Mouse (Mus musculus): ENCODE results near the gene Olfr9.
A peak's percentile ranks its signal among the peaks of the same experiment; 100 is the strongest.
"Not testable (repeated sequence)": the region's sequence is repeated elsewhere in the genome, so short reads cannot be mapped to it uniquely, and the experiment has no call there.

Gene Olfr9

DNA sequence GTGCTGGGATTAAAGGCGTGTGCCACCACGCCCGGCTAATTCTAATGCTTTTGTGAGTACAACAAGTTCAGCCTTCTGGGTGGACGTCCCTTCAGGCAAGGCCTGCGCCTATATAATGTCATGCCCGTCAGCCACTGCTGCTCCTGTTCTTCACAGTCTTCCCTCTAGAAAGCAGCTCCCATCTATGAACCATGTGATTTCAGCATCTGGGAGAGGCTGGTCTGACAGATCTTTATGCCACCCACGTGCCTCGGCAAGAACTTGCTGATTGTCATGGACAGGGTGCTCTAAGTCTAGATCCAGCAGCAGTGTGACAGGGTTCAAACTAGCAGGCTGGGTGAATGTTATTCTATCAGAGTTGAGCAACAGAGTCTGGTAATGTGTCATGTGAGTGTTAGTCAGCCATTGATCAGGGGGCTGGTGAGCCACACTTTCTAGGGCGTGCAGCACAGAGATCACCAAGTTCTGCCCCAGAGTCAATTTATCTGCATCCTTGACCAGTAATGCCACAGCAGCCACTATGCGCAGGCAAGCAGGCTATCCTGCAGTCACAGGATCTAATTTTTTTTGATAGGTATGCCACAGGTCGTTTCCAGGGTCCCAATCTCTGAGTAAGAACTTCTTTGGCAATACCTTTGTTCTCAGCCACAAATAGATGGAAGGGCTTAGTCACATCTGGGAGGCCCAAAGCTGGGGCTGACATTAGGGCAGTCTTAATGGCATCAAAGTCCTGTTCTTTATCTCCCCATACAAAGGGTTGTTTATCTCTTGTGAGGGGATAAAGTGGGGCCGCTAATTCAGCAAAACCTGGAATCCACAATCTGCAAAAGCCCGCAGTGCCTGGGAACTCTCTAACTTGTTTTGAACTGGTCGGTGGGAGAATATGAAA, 15.0 kb downstream of the Olfr9 start:
- no peak for DNase-seq

DNA sequence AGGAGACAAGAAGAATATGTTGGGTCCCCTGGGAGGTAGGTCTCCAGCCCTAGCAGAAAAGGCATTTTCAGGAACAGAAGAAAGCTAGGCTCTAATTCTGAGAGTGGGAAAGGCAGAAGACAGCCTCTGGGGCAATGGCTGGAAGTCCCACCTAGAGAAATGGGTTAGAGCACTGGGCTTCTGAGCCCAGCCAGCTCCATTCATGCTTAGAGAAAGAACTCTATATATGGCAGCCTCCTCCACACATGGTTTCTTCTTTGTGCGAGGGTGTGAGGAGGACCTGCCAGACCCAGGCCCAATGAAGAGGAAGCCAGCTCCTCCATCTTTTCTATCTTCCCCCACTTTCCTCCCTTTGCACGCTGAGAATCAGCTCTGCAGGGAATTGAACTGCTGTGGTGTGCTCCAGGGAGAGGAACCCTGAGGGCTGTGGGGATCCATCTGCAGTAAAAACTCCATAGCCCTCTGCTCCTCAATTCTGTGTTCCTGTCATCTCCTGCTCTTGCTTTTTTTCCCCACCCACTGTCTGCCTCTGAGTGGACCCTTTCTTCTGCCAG, 21.1 kb downstream of the Olfr9 start, which contains the start of gene Olfr763:
Gene Olfr763, plus strand, starts transcription at position 504 of the 554 bp plus-strand sequence.
- no peak for DNase-seq

DNA sequence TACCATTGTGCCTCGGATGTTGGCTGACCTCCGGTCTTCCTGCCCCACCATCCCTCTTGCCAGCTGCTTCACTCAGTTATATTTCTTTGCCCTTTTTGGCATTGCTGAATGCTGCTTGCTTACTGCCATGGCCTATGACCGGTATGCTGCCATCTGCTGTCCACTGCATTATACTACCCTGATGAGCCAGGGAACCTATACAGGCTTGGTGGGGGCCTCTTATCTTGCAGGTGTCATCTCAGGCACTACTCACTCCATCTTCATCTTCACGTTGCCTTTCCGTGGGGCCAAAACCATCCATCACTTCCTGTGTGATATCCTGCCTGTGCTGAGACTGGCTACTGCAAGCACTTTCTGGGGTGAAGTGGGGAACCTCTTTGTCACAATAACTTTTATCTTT, 22.3 kb downstream of the Olfr9 start:
- DNase-seq, result not testable (repeated sequence)

DNA sequence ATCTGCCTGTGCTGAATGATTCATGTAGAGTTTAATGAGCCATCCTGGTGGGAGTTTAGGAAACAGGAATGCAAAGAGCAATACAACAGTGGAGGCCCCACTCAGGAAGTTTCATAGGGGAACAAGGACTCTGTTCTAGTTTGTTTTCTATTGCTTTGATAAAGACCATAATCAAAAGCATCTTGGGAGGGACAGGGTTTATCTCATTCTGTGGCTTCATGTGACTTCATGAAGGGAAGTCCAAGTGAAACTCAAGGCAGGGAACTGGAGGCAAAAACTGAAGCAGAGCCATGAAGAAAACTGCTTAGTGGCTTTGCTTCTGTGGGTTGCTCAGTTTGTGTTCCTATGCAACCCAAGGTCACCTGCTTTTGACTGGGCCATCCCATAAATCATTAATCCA, 25.2 kb downstream of the Olfr9 start:
- DNase-seq, result no peak

DNA sequence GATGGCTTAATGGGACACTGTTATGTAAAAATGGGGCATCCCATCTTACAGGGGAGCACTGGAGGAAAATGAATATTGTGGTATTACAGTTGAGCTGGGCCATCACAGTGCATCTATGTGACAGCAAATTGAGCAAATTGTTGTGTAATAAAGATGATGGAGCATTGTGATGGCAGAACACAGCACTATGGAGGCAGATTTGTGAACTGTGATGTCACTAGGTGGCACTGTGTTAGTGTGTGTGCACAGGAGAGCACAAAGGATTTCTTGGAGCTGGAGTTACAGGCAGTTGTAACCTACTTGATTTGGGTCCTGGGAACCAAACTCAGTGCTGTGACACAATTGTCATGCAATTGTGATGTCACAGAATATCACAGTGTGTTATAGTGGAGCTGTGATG, 34.1 kb downstream of the Olfr9 start:
- no peak for DNase-seq

DNA sequence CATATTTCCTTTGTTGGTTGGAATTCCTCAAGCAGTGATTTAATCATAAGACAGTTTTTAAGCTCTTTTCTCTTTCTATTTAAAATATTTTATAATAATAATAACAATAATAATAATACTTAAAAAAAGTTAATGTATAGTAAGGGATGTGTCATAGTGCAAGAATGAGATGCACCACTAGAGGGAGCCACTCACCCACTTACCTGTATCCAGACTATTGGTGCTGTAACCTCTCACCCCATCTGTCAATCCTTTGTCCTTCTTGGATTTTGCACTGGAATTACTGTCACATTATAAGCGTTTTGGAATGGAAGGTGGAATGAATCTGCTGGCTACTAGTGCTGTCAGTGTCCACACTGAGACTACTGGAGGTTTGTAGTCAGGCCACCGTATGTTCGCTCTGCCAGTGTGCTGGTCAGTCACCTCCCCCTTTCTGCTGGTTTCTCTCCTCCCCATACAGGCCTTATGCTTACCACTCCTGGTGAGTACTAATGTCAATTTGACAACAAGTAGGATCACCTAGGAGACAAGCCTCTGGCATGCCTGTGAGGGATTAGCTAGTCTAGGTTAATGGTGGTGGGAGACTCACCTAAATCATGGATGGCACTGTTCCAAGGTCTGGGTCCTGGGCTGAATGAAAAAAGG, 36.9 kb downstream of the Olfr9 start:
- peak; percentile 49 to 61 for DNase-seq

DNA sequence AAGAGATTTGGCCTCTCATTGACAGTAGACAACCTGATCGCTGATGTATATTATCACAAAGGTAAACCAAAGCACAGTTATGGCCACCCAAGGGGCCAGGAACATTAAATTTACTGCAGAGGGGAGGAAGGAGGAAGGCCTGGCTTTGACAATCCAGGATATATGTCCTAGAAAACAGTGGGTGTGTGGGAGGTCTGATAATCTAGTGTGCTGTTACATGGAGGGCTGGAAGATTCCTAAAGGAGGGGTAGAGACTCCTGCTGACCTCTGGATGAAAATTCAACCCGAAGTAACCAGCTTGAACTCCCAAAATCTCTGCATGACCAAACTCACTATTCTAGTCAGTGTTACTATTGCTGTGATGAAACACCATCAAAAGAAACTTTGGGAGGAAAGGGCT, 39.1 kb downstream of the Olfr9 start:
- DNase-seq, result no peak

DNA sequence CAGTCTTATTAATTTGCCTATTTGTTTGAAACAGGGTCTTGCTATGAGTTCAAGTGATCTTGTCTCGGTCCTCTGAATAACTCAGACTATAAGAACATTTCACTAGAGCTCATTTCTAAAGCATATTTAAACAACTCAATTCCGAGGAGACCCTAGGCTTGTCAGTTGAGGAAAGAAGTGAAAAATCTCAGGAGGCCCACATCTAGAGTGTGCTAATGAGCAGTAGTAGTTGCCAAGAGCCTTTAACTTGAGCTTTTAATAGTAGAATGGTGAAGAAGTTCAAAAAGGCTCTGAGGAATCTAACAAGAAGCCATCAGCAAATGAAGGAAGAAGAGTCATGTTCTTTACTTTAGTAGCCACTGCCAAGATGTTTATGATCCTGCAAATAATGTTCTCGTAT, 50.6 kb downstream of the Olfr9 start, which contains the start of gene Olfr764-ps1:
Gene Olfr764-ps1, minus strand, starts transcription at position 101 of the 400 bp plus-strand sequence.
- DNase-seq, result no peak

Measured in kidney, postnatal 4 days (tissue).